Mouse (Mus musculus) adrenal gland (tissue): ENCODE data around the gene Fzd5.

ENCODE experiments used
- intact Hi-C: fragments of 180-260 bp; cut with DNase I; formaldehyde crosslinking; loops from one replicate; pipeline ENCODE4 v1.15.1; 2025
- long read RNA-seq, 2 experiments: library from polyadenylated mRNA; unstranded; transcript quantifications; one replicate each; pipeline ENCODE4 v2.0.0; 2020; ENCODE audit warnings: borderline replicate concordance in 1 of 2; ENCODE audit not compliant: insufficient replicate concordance in 1 of 2

Fzd5 gene
- long read RNA-seq, experiment 1, partial matches to known transcripts, result 0 of 1 reads
- long read RNA-seq, experiment 1, other reads (novel, unspliced or antisense), result 1 of 1 reads
- long read RNA-seq, experiment 2, result 0 reads

GRCm38 (mm10) chr1:64737502-64738179, at the start of gene Fzd5:
Gene Fzd5, minus strand, starts transcription at chr1:64737751.
- intact Hi-C loops, result loop anchor here (2.0 to 10.0 kb wide), 2 partner anchors 181 to 437 kb away; no protein-coding TSS in a partner anchor

GRCm38 (mm10) chr1:64779863-64780262, 42.3 kb upstream of the Fzd5 start:
- intact Hi-C loops, result loop anchor here (5.0 kb wide), 1 partner anchor 38 kb away; no protein-coding TSS in a partner anchor

- intact Hi-C loops, result loop anchor here (5.0 kb wide), 1 partner anchor 37 kb away; no protein-coding TSS in a partner anchor
Measured at GRCm38 (mm10) chr1:64779415-64779814, 41.9 kb upstream of the Fzd5 start.

- intact Hi-C loops, result no loop called here
Measured at GRCm38 (mm10) chr1:64773305-64773704, 35.8 kb upstream of the Fzd5 start.

GRCm38 (mm10) chr1:64770169-64770568, 32.6 kb upstream of the Fzd5 start:
- intact Hi-C loops, result no loop called here

- intact Hi-C loops, result no loop called here
Measured at GRCm38 (mm10) chr1:64761646-64762045, 24.1 kb upstream of the Fzd5 start.

GRCm38 (mm10) chr1:64757766-64758165, 20.2 kb upstream of the Fzd5 start:
- intact Hi-C loops, result no loop called here

- intact Hi-C loops, result no loop called here
Measured at GRCm38 (mm10) chr1:64757254-64757653, 19.7 kb upstream of the Fzd5 start.

- intact Hi-C loops, result no loop called here
Measured at GRCm38 (mm10) chr1:64756640-64757030, 19.1 kb upstream of the Fzd5 start.

- intact Hi-C loops, result no loop called here
Measured at GRCm38 (mm10) chr1:64755971-64756639, 18.6 kb upstream of the Fzd5 start.

- intact Hi-C loops, result no loop called here
Measured at GRCm38 (mm10) chr1:64754658-64755057, 17.1 kb upstream of the Fzd5 start.

GRCm38 (mm10) chr1:64753668-64754067, 16.1 kb upstream of the Fzd5 start:
- intact Hi-C loops, result no loop called here

- intact Hi-C loops, result no loop called here
Measured at GRCm38 (mm10) chr1:64753109-64753508, 15.6 kb upstream of the Fzd5 start.

- intact Hi-C loops, result loop anchor here (5.0 kb wide), 1 partner anchor 33 kb away; no protein-coding TSS in a partner anchor
Measured at GRCm38 (mm10) chr1:64744616-64745015, 7.1 kb upstream of the Fzd5 start.

GRCm38 (mm10) chr1:64742741-64743408, 5.3 kb upstream of the Fzd5 start:
- intact Hi-C loops, result loop anchor here (5.0 kb wide), 1 partner anchor 34 kb away; no protein-coding TSS in a partner anchor

- intact Hi-C loops, result loop anchor here (10.0 kb wide), 1 partner anchor 436 kb away; no protein-coding TSS in a partner anchor
Measured at GRCm38 (mm10) chr1:64738661-64739082, 1.1 kb upstream of the Fzd5 start.

GRCm38 (mm10) chr1:64738180-64738555, 617 bp upstream of the Fzd5 start:
- intact Hi-C loops, result loop anchor here (10.0 kb wide), 1 partner anchor 437 kb away; no protein-coding TSS in a partner anchor

GRCm38 (mm10) chr1:64736681-64737501, 660 bp downstream of the Fzd5 start:
- intact Hi-C loops, result loop anchor here (2.0 to 10.0 kb wide), 2 partner anchors 182 to 438 kb away; no protein-coding TSS in a partner anchor

GRCm38 (mm10) chr1:64735781-64736680, 1.5 kb downstream of the Fzd5 start:
- intact Hi-C loops, result loop anchor here (2.0 to 10.0 kb wide), 2 partner anchors 183 to 439 kb away; no protein-coding TSS in a partner anchor
